Mouse (Mus musculus) ES-E14 (cell line): ENCODE data around the gene Pabpc4.

Experiments
- CHD2 ChIP-seq: IDR thresholded peaks from 2 replicates; pipeline ENCODE4 v1.6.1; 2014; ENCODE audit warnings: mild to moderate bottlenecking, low read depth, low read length, inconsistent platforms
- HCFC1 ChIP-seq: IDR thresholded peaks from 2 replicates; pipeline ENCODE4 v1.6.1; 2012; ENCODE audit warnings: low read length, inconsistent platforms, borderline replicate concordance; ENCODE audit not compliant: insufficient read depth

DNA sequence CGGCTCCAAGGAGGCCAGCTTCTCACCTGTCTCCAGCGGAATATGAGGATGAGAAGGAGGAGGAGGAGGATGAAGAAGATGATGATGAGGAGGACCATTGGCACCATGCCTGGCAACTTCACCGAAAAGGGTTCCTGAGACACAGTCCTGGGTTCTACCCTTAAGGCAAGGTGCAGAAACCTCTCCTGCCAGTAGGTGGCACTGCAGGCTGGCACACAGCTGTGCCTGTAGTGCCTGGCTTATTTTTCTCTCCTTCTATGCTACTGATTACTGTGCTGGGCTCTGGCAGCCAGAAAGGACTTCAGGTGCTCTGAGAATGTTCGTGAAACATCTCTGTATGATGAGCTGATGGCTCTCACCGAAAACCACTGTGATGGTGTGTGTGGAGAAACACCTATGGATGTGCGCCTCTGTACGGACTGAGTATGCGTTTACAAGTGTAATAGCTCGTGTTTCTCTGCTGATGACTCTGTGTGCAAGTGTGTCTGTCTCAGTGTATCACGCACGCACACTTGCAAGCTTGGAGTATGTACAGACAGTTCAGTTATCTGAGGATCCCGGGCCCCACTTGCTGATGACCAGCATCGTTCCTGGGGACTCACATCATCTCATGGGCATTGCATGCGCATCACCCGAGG is 42.3 kb upstream of the Pabpc4 start:
- TF ChIP-seq CHD2 = no peak
- TF ChIP-seq HCFC1 = no peak
